Mouse (Mus musculus): ENCODE data around the gene Cxcl15.

DNA sequence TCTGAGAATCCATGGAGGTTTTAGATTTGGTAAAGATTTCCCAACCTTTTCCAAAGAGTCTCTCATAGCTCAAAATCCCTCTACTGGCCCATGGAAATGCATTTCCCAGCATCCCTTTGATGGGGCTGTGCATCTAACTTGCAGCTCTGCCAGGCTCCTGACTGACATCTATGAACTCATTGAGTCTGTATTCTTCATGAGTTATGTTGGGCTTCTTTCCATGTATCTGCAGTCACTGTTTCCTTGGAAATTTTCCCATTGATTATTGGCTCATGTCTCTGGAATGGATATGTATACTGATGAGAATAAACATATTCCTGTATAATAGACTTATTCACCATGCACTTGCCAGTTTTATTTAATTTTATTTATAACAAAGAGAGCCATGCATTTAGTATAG, 11.7 kb downstream of the Cxcl15 start:
- TF ChIP-seq CTCF (conservative IDR thresholded peaks at IDR 0.05; ENCODE audit: insufficient read depth, insufficient read length, low read depth, low read length) (no peak), POLR2A (IDR thresholded peaks at IDR 0.05; ENCODE audit: low read depth, low read length) (no peak)
